Mouse (Mus musculus): ENCODE results near the gene Slc22a5. TPM values are rescaled to one million over a fixed set of nuclear protein-coding genes. Genes with fewer than 3 reads are reported as not detected.

The Slc22a5 gene
- 11.8 and 16.6 TPM in 2 replicates for polyA plus RNA-seq (2015; fragmentation: Nextera tagmentation; extraction: Ambion mirVana)

DNA sequence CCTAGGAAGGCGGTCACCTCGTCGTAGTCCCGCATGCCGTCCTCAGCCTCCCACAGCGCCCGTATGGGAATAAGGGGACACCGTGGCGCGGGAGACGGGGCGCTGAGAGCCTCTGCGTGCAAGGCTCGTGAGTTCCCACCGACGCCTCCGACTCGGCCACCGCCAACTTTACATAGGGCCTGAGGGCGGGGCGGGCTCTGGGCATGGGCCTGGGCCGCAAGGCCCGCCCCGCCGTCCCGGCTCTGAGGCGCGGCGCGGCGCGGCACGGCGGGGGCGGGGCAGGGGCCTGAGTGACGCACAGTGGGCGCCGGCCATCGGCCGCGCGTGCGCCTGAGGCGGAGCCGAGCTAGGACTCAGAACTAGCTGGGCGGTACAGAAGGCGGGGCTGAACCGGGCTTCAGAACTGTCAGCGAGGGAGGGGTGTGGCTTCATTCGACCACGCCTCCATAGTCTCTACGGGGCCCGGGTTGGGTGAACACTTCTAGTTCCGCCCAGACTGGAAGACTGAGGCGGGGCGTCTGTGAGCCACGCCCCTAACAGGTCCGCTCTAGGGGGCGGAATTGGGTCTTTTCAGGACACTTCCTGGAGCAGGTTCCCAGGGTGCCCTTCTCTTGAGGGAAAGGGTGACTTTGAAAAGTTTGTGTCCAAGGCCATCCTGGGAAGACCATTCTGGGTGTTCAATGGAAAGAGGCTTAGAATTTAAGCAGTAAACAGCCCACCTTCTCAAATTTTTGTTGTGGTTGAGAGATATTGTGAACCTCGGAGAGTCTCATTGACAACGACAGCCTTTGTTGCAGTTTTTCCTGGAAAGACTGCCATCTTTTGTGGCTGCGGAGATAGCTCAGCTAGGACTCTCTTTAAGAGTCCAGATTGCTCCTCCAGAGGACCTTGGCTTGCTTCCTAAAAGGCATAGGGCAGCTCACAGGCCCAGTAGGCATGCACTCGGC, at the start of gene Slc22a5:
Gene Slc22a5, minus strand, starts transcription at position 156 of the 947 bp plus-strand sequence.

GRCm38 (mm10) chr11:53858761-53859580, 32.5 kb downstream of the Slc22a5 start, which contains the start of gene Gm12216:
Gene Gm12216, minus strand, starts transcription at chr11:53859256.

Other genes with a start within 250 kb of the Slc22a5 start
- gene Rad50, start 184.3 kb downstream of the Slc22a5 start, polyA plus RNA-seq (2015; fragmentation: Nextera tagmentation; extraction: Ambion mirVana), result 15.3 and 23.1 TPM in 2 replicates
- gene Il5, start 170.9 kb downstream of the Slc22a5 start, polyA plus RNA-seq (2015; fragmentation: Nextera tagmentation; extraction: Ambion mirVana), result not detected in 2 replicates
- 25.8 and 26.5 TPM in 2 replicates for gene Irf1, start 121.6 kb downstream of the Slc22a5 start, polyA plus RNA-seq (2015; fragmentation: Nextera tagmentation; extraction: Ambion mirVana)
- gene Gm17334, start 118.5 kb downstream of the Slc22a5 start, polyA plus RNA-seq (2015; fragmentation: Nextera tagmentation; extraction: Ambion mirVana), result 0.40 TPM in 1 of 2 replicates, not detected in the other
- 4.6 and 9.6 TPM in 2 replicates for gene Gm12216, start 32.4 kb downstream of the Slc22a5 start, polyA plus RNA-seq (2015; fragmentation: Nextera tagmentation; extraction: Ambion mirVana)
- gene Slc22a21, start 88.7 kb upstream of the Slc22a5 start, polyA plus RNA-seq (2015; fragmentation: Nextera tagmentation; extraction: Ambion mirVana), result 4.6 and 4.9 TPM in 2 replicates
- gene Slc22a4, start 136.4 kb upstream of the Slc22a5 start, polyA plus RNA-seq (2015; fragmentation: Nextera tagmentation; extraction: Ambion mirVana), result 2.1 and 2.4 TPM in 2 replicates
- gene Pdlim4, start 177.4 kb upstream of the Slc22a5 start, polyA plus RNA-seq (2015; fragmentation: Nextera tagmentation; extraction: Ambion mirVana), result 52.2 and 56.4 TPM in 2 replicates
- 25.8 and 26.3 TPM in 2 replicates for gene P4ha2, start 208.4 kb upstream of the Slc22a5 start, polyA plus RNA-seq (2015; fragmentation: Nextera tagmentation; extraction: Ambion mirVana)